Mouse (Mus musculus): ENCODE data around the gene Ccl2.

The Ccl2 gene

DNA sequence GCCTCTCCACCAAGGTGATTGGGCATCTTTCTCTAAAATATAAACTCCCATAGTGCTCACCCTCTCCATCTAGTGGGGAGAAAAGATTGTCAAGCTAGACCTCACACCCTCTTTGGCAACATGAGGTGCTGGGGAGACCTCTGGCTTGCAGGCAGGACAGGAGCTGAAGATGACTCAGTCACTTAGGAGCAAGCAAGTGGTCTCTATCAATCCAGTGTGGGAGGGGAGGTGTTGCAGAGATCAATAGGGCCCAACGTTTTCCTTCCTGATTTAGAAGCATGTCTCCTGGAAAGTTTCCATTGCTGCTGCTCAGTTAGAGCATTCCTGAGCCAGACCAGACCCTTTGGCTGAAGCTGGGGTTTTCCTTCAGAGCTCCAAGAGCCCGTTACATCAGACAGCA, 3.2 kb downstream of the Ccl2 start, which contains the start of gene Gm17268:
Gene Gm17268, minus strand, starts transcription at position 28 of the 400 bp plus-strand sequence.
- no peak for DNase-seq

DNA sequence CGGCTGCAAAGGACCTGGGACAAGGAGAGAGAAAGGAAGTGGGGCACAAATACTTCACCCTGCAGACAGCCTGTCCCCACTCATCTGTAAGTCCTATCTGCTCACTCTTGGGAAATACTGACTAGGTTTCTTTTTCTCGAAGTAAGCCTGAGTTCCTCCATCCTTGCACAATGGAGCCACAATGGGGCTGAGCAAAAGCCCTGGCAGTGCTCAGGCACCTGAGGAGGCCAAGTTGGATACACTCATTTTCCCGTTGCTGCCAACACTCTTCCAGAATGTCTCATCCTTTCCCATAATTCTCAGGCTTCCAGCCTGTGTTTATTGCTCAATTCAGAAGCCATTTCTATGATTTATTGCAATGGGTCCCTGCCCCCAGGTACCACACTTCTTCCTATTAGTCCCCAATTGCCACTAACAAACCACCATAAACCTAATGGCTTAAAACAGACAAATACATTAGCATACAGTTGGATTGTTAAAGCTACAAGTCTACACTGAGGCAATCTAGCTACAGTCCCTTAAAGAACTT, 3.8 kb downstream of the Ccl2 start:
- no peak for DNase-seq

GRCm38 (mm10) chr11:82041671-82042080, 6.3 kb downstream of the Ccl2 start:
- no peak for DNase-seq

- peak in 1 of 2 experiments; percentile 4 for DNase-seq
Measured at GRCm38 (mm10) chr11:82045471-82045870, 10.1 kb downstream of the Ccl2 start, which contains the start of gene Ccl7. Ccl7 (plus strand) TSS chr11:82045712.

- DNase-seq, result no peak
Measured at GRCm38 (mm10) chr11:82047746-82048415, 12.5 kb downstream of the Ccl2 start.

- no peak for DNase-seq
Measured at GRCm38 (mm10) chr11:82053849-82054248, 18.5 kb downstream of the Ccl2 start.

DNA sequence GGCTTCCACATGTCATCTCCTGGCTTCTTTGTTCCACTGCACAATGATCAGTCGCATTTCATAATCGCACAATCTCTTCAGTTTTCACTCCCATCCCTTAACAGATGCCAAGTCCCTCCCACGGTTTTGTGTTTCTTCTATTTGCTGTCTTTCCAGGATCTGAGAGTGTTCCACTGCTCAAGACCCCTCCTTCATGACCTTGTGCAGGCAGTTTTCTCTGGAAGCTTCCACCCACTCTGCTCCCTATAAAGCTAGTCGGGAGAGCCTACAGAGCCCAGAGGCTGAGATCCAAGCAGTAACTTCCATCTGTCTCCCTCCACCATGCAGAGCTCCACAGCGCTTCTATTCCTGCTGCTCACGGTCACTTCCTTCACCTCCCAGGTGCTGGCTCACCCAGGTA, 22.3 kb downstream of the Ccl2 start, which contains the start of gene Ccl11:
Gene Ccl11, plus strand, starts transcription at position 178 of the 400 bp plus-strand sequence.
- no peak for DNase-seq

DNA sequence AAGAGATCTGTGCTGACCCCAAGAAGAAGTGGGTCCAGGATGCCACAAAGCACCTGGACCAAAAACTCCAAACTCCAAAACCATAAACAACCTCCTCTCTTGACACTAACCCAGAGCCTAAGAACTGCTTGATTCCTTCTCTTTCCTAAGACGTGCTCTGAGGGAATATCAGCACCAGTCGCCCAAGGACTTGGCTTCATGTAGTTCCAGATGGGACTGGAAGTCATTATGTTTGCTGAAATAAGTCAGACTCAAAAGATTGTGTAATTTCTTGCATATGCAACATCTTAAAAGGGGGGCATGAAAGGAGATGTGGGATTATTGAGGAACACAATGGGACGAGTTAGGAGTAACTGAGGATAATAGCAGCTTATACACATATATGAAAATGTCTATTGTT, 26.9 kb downstream of the Ccl2 start:
- no peak for DNase-seq

DNA sequence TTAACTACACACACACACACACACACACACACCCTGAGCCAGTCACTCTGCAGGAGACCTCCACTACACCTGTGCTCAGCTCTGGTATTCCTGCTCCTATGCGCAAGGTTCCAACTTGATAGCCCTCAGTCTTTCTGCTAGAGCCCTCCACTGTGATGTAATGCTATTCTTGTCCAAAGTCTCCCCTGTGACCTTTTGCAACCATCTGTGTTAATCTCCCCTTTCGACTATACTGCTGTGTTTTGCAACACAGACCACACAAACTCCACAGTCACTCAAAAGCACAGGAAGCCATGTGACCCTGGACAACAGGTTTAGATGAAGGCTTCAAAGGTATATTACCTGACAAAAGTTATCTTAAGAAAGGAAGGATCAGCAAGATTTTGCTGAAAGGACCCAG, 28.1 kb downstream of the Ccl2 start:
- no peak for DNase-seq

GRCm38 (mm10) chr11:82066953-82067571, 31.7 kb downstream of the Ccl2 start:
- no peak for DNase-seq

GRCm38 (mm10) chr11:82071076-82071475, 35.7 kb downstream of the Ccl2 start:
- DNase-seq, result no peak

DNA sequence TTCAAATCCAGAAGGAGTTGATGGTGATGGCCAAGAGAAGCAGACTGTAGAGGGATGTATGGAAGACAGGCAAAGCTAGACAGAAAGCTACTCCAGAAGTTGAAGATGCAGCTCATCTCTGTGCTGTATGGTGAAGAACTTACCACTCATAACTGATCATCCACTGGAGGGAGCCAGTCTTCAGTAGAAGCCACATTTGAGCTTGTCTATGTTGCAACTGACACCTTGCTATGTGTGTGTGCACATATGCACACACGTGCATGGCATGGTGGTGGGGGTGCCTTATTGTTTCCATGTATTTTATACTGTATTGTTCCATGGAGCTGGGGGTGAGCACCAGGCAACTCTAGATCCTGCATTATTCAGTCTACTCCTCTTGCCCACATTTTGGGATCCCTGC, 37.0 kb downstream of the Ccl2 start:
- DNase-seq, result no peak

DNA sequence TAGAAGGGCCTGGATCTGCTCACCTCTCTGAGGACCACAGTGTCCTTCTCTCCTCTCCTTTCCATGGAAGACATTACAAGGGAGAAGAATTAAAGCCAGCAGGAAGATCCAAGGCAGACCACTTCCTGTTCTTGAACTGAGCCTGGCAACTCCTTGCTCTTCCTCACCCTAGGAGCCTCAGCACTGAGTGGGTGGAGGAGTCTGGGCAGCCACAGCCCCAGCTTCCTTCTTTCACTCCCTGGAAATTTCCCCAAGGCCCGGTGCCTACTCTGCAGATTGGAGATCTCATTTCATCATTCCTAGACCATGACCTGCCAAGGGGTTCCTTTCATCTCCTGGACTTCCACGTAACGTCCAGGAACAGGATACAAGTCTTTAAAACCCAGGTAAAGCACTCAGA, 37.6 kb downstream of the Ccl2 start:
- no peak for DNase-seq

DNA sequence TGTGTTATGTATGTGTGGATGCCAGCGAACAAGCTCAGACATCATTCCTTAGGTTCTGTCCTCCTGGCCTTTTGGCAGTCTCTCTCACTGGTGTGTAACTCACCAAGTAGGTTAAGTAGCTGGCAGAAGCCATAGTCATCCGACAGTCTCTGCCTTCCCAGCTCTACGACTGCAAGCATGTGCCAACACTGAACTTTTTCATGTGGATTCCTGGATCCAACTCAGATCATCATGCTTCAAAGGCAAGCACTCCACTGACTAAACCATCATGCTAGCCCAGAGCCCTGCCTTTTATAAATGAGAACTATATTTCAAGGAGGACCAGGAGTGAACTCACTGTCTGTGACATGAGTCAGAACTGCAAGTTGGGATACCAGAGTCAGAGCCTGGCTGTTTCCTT, 38.3 kb downstream of the Ccl2 start:
- DNase-seq, result no peak

DNA sequence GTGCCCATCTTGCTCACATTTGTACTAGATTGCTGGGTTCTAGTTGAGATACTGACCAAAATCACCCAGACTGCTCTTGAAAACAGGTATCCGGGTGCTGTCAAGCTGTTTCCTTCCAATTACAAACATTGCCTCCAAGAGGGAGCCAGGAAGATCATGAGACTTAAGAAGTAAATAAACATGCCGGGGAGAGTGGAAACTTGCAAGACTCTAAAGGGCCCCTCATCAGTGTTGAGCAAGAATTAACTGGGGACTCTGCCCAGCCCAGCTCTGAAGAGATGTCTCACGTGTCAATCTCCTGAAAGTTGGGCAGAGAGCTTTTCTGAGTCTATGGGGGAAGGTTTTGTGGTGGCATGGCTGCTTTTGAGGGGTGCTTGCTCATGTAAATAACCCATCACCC, 41.7 kb downstream of the Ccl2 start:
- DNase-seq, result no peak

DNA sequence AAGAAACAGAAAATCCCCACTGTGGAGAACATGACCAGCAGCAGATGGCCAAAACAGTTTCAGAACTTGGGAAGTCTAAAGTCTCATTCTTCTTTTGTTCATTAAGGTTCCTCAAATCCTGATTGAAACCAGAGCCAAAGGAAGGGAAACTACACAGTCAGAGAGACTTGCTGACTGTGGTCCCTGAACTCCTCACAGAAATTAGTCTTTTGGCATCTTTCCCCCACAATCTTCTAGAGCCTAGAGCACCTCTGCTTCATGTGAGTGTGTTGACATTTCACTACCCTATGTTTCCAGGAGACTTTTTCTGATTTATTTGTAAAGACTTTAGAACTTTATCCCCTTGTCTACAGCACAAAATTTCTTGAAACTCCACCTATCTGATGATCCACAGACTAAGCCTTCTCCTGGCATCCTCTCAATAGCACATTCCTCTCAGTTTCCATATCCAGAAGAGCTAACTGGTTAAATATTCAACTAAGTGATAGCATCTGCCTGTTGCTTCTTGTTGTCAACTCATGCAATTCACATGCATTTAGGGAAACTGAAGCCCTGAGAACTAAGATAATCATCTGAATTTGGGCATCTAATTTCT, 42.9 kb downstream of the Ccl2 start:
- DNase-seq, result no peak

DNA sequence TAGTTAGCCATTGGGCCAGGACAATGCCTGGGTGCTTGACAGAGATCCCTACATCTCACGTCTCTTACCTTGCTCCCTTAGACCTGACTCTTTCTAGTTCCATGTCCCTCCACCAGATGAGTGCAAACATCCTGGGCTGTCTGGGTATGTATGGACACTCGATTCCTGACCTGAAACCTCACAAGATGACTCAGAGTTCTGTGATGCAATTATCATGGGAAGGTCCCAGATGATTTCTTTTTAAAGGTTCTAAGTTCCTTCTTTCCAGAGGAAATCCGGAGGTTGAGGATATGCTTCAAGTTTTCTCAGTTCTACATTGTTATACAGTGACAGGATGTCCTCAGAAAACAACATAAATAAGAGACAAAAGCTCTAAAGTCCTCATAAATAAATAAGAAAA, 45.5 kb downstream of the Ccl2 start:
- no peak for DNase-seq

GRCm38 (mm10) chr11:82084360-82084759, 49.0 kb downstream of the Ccl2 start:
- DNase-seq, result no peak
